Comparison of ENCODE assay signal across 8 mouse cellular contexts in genomic region chr5:144254811-144255631, GRCm38 (mm10). TPM values are rescaled to one million over a fixed set of nuclear protein-coding genes. Genes with fewer than 3 reads are reported as not detected.
DNase-seq lines count a peak whose midpoint lies in the region; ATAC-seq and TF ChIP-seq lines count a peak whose summit lies in the region.

No protein-coding gene starts in this region.

- no peak for TF ChIP-seq CTCF in embryonic fibroblast, embryonic 13.5 days (IDR thresholded peaks at IDR 0.05; ENCODE audit: borderline replicate concordance, insufficient read depth, low read length)

- TF ChIP-seq POLR2A in embryonic fibroblast, embryonic 13.5 days (IDR thresholded peaks at IDR 0.05; ENCODE audit: low read depth, low read length), result peak; percentile 52

- whole genome bisulfite sequencing in heart, embryonic 10.5 days, result under 1% methylated on average over 75 of the region's 84 CpGs
- under 1% methylated on average over 58 of the region's 84 CpGs for WGBS in kidney, embryonic 15.5 days

- H3K4me1 ChIP-seq in embryonic fibroblast, embryonic 13.5 days (ENCODE audit: control insufficient read depth, insufficient read depth, low read length), result peaks cover 9% of the 10 kb centered on the region
- peaks cover 40% of the 10 kb centered on the region for H3K4me1 ChIP-seq in heart, embryonic 10.5 days
- peaks cover 56% of the 10 kb centered on the region for H3K4me1 ChIP-seq in kidney, embryonic 15.5 days

- ATAC-seq in kidney, embryonic 15.5 days (replicated peaks; ENCODE audit: low FRiP score), result peak; percentile 82

- no peaks in the 10 kb centered on the region for H3K27me3 ChIP-seq in heart, embryonic 10.5 days (ENCODE audit: insufficient read depth, poor library complexity, severe bottlenecking)
- H3K27me3 ChIP-seq in kidney, embryonic 15.5 days, result no peaks in the 10 kb centered on the region

- H3K9me3 ChIP-seq in heart, embryonic 10.5 days, result peaks cover 2% of the 10 kb centered on the region; the same call in 1 of the 2 replicates
- peaks cover 2% of the 10 kb centered on the region; the same call in 1 of the 2 replicates for H3K9me3 ChIP-seq in kidney, embryonic 15.5 days (replicated peaks)

- H3K4me2 ChIP-seq in kidney, embryonic 15.5 days, result peak overlapping the region; percentile 73

- peak overlapping the region; percentile 94 for H3K9ac ChIP-seq in kidney, embryonic 15.5 days

- H3K27ac ChIP-seq in embryonic fibroblast, embryonic 13.5 days (ENCODE audit: insufficient read depth, low read length), result peak overlapping the region; percentile 79
- H3K27ac ChIP-seq in heart, embryonic 10.5 days, result peak overlapping the region; percentile 99
- H3K27ac ChIP-seq in kidney, embryonic 15.5 days, result peak overlapping the region; percentile 97

- peaks cover 13% of the 10 kb centered on the region; the same call in 1 of the 2 replicates for H3K36me3 ChIP-seq in heart, embryonic 10.5 days
- H3K36me3 ChIP-seq in kidney, embryonic 15.5 days, result peaks cover 8% of the 10 kb centered on the region; the same call in 1 of the 2 replicates

- H3K4me3 ChIP-seq in embryonic fibroblast, embryonic 13.5 days (ENCODE audit: insufficient read depth, low read length), result peak overlapping the region; percentile 86
- peak overlapping the region; percentile 97 for H3K4me3 ChIP-seq in heart, embryonic 10.5 days
- peak overlapping the region; percentile 95 for H3K4me3 ChIP-seq in kidney, embryonic 15.5 days (replicated peaks)

- DNase-seq in CD4-positive helper T cell, adult 2 months (ENCODE audit: low read depth, low spot score), result peak; percentile 92
- peak; percentile 92 for DNase-seq in brain, adult 2 months (ENCODE audit: low read depth, low spot score)
- peak; percentile 96 for DNase-seq in heart, embryonic 10.5 days (ENCODE audit: low spot score)
- DNase-seq in liver, result peak; percentile 98
- DNase-seq in monocyte, adult 2 months (ENCODE audit: low read depth in 1 of 2, low spot score in 2 of 2), result peak; percentile 46 to 79
- DNase-seq in spleen, postnatal 14 days (ENCODE audit: low spot score in 2 of 2), result peak; percentile 70 to 78

RNA-seq across cellular contexts. Expression of gene Bri3, which starts 10.8 kb away (rescaled TPM):
- 90.6 and 104 TPM in 2 replicates for polyA plus RNA-seq in embryonic fibroblast, embryonic 13.5 days (2011; ENCODE audit: insufficient read length, low read depth, missing spikeins)
- polyA plus RNA-seq in heart, embryonic 10.5 days (2016; fragmentation: Nextera tagmentation; extraction: Ambion mirVana), result 104 and 110 TPM in 2 replicates
- polyA plus RNA-seq in kidney, embryonic 15.5 days (2015; fragmentation: Nextera tagmentation; extraction: Ambion mirVana), result 123 and 129 TPM in 2 replicates

RNA-seq across cellular contexts. Expression of gene Tecpr1, which starts 31.6 kb away (rescaled TPM):
- 15.1 and 15.7 TPM in 2 replicates for polyA plus RNA-seq in embryonic fibroblast, embryonic 13.5 days (2011; ENCODE audit: insufficient read length, low read depth, missing spikeins)
- 15.1 and 18.7 TPM in 2 replicates for polyA plus RNA-seq in heart, embryonic 10.5 days (2016; fragmentation: Nextera tagmentation; extraction: Ambion mirVana)
- 22.4 and 23.6 TPM in 2 replicates for polyA plus RNA-seq in kidney, embryonic 15.5 days (2015; fragmentation: Nextera tagmentation; extraction: Ambion mirVana)

Comparison
In these comparisons a context has a peak if more than half of its experiments do, and no peak if none do; other contexts are left out.
1. Peak in every context shown above with its lines: DNase-seq, ATAC-seq, H3K4me3 ChIP-seq and H3K27ac ChIP-seq.